Mouse (Mus musculus) limb, embryonic 10.5 days (tissue): Measurements from ENCODE around the gene Hsp90b1. TPM values are rescaled to one million over a fixed set of nuclear protein-coding genes. Genes with fewer than 3 reads are reported as not detected.
A peak's percentile ranks its signal among the peaks of the same experiment; 100 is the strongest.
"Not testable (repeated sequence)": the region's sequence is repeated elsewhere in the genome, so short reads cannot be mapped to it uniquely, and the experiment has no call there.

Experiments used
- DNase-seq: peaks from one replicate; pipeline ENCODE4 v3.0.0-alpha.2; 2017; ENCODE audit warnings: low spot score
- H3K27ac ChIP-seq: fragments of 300-500 bp; sonication (generic); 2 replicates; pipeline ENCODE4 v1.5.1; 2016; ENCODE audit warnings: mild to moderate bottlenecking
- H3K27me3 ChIP-seq: fragments of 300-500 bp; sonication (generic); 2 replicates; pipeline ENCODE4 v1.6.1; 2016; ENCODE audit warnings: low read depth, mild to moderate bottlenecking; ENCODE audit not compliant: poor library complexity, severe bottlenecking
- H3K36me3 ChIP-seq: fragments of 300-500 bp; sonication (generic); 2 replicates; pipeline ENCODE4 v1.6.1; 2016; ENCODE audit warnings: mild to moderate bottlenecking, moderate library complexity
- H3K4me1 ChIP-seq: fragments of 300-500 bp; sonication (generic); 2 replicates; pipeline ENCODE4 v1.6.1; 2016
- H3K4me3 ChIP-seq: fragments of 300-500 bp; sonication (generic); 2 replicates; pipeline ENCODE4 v1.5.1; 2016; ENCODE audit warnings: mild to moderate bottlenecking, moderate library complexity
- H3K9me3 ChIP-seq: fragments of 300-500 bp; sonication (generic); replicated peaks from 2 replicates; pipeline ENCODE4 v1.6.1; 2016; ENCODE audit warnings: mild to moderate bottlenecking
- WGBS: fragments of 180-500 bp; shearing (Covaris S2); methylation state at CpG from one replicate; pipeline ENCODE4 v1.1.7; 2016; 5-methylcytosine and 5-hydroxymethylcytosine counted together
- microRNA-seq: library from miRNA; unstranded; fragments of <30 nt; microRNA quantifications from one replicate; pipeline ENCODE4, GENCODE M21; 2017
- polyA plus RNA-seq: library from polyadenylated mRNA; unstranded; fragments of >200 nt; fragmentation: Nextera tagmentation; extraction: Ambion mirVana; gene quantifications from 2 replicates; pipeline ENCODE4 v1.2.1, GENCODE M21; 2016

Hsp90b1 gene
- polyA plus RNA-seq, 1 experiment from 2014 or later: 620 TPM

- whole genome bisulfite sequencing: 7% methylated on average over 8 of the region's 8 CpGs
- H3K4me1 ChIP-seq: peaks cover 48% of the 10 kb centered on the region
- DNase-seq: no peak
- H3K27me3 ChIP-seq: no peaks in the 10 kb centered on the region
- peak overlapping the region; percentile 96 for H3K27ac ChIP-seq
- H3K9me3 ChIP-seq: no peaks in the 10 kb centered on the region
- H3K36me3 ChIP-seq: peaks cover 52% of the 10 kb centered on the region
- peak overlapping the region; percentile 95 for H3K4me3 ChIP-seq
These were observed 1.2 kb downstream of the Hsp90b1 start for GRCm38 (mm10) chr10:86704141-86704540.

GRCm38 (mm10) chr10:86703375-86703774, 1.9 kb downstream of the Hsp90b1 start:
- no peak overlapping the region for H3K27ac ChIP-seq
- 77% methylated on average over 4 of the region's 4 CpGs for WGBS
- no peak for DNase-seq
- peaks cover 50% of the 10 kb centered on the region for H3K4me1 ChIP-seq
- peaks cover 60% of the 10 kb centered on the region for H3K36me3 ChIP-seq
- peak overlapping the region; percentile 95 for H3K4me3 ChIP-seq
- no peaks in the 10 kb centered on the region for H3K9me3 ChIP-seq
- no peaks in the 10 kb centered on the region for H3K27me3 ChIP-seq

DNA sequence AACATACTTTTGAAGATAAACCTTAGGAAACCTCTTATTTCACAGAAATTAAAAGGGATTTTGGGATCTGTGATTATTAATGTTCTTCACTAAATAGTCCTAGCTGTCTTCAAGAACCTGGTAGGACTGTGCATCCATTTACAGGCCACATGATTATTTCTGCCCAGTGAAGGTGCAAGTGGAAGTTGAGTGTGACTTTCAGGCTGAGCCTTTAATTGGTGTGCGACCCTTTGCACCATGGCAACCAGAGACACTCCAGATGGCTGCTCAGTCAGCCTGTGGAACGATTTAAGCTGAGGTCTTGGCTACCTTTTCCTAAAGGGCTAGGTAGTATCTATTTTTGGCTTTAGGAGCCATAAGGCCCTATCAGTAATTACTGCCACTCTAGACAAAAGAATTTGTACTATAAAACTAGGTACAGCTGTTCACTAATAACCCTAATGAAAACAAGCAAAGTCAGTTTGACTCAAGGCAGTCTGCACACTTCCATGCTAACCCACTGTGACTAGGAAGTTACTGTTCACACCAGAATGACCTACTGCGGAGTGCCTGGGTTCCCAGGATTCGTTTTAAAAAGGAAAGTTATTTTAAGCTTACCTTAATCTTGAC, 2.9 kb downstream of the Hsp90b1 start:
- H3K27me3 ChIP-seq: no peaks in the 10 kb centered on the region
- peak overlapping the region; percentile 95 for H3K4me3 ChIP-seq
- no peak for DNase-seq
- H3K9me3 ChIP-seq: no peaks in the 10 kb centered on the region
- 70% methylated on average over 4 of the region's 4 CpGs for WGBS
- H3K36me3 ChIP-seq: peaks cover 69% of the 10 kb centered on the region
- H3K27ac ChIP-seq: no peak overlapping the region
- H3K4me1 ChIP-seq: peaks cover 50% of the 10 kb centered on the region

DNA sequence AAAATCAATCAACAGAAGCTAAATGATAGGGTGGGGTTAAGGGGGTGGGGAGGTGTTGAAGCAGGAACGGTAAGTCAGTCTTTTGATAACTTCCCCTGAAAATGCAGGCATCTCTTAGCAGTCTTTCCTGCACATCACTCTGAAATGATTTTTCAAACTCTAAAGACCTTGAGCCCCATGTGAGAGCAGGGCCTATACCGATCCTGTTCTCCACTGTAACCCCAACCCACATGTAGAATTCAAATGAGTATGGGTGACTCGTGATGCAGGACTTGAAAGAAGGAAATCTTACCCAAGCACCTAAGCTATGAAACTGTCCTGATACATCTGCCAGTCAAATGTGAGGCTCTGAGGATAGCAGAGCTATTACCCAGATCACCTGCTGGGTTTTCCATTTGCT, 4.3 kb downstream of the Hsp90b1 start:
- 79% methylated on average over 3 of the region's 3 CpGs for WGBS
- Histone ChIP-seq H3K36me3 (peaks cover 83% of the 10 kb centered on the region), H3K4me1 (peaks cover 41% of the 10 kb centered on the region), H3K4me3 (peak overlapping the region; percentile 8; the same call in 1 of the 2 replicates), H3K27ac (no peak overlapping the region), H3K27me3 (no peaks in the 10 kb centered on the region), H3K9me3 (no peaks in the 10 kb centered on the region)
- DNase-seq: no peak

GRCm38 (mm10) chr10:86700251-86700650, 5.1 kb downstream of the Hsp90b1 start:
- H3K4me3 ChIP-seq: peak overlapping the region; percentile 8
- 81% methylated on average over 3 of the region's 3 CpGs for WGBS
- no peaks in the 10 kb centered on the region for H3K27me3 ChIP-seq
- no peak for DNase-seq
- peaks cover 90% of the 10 kb centered on the region for H3K36me3 ChIP-seq
- no peak overlapping the region for H3K27ac ChIP-seq
- H3K9me3 ChIP-seq: no peaks in the 10 kb centered on the region
- peaks cover 41% of the 10 kb centered on the region for H3K4me1 ChIP-seq

GRCm38 (mm10) chr10:86686017-86686360, 19.3 kb downstream of the Hsp90b1 start:
- Histone ChIP-seq H3K4me3 (peak overlapping the region; percentile 67), H3K36me3 (peaks cover 16% of the 10 kb centered on the region), H3K27ac (peak overlapping the region; percentile 90)
- DNase-seq, H3K9me3 ChIP-seq, H3K27me3 ChIP-seq, H3K4me1 ChIP-seq: not testable (repeated sequence)
- 32% methylated on average over 9 of the region's 9 CpGs for WGBS

DNA sequence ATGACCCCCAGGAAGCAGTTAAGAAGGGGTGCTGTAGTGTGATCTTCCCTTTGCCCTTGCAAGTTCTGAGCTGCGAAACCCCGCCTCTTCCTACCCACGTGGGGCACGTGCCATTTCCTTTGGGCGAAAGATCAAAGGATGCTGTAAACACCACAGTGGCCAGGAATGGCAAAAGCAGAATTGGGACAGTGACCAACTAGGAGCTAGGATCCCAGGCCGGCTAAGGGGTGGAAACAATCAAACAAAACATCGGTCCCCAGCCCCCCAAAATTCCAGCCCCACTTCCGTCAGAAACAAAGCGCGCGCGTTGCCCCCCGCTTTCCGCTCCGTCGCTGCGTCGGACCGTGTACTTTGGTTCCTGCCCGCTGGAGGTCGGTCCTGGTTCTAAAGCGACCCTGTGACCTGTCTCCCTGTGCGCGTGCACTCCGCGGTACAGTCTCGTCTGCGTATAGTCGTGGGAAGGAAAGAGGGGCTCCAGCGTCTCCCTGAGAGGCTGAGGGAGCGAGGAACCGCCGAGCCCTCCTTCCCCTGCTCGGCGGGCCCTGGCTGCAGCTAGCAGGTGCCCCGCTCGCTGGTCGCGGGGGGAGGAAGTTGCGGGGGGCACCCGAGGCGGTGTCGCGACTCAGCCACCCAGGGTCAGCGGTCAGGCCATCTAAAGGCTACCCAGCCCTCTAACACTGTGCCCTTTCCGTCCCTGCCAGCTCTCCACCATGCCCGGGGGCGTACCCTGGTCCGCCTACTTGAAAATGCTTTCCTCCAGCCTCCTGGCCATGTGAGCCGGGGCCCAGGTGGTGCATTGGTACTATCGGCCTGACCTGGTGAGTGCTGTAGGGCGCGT, 19.9 kb downstream of the Hsp90b1 start:
- DNase-seq: peak; percentile 89
- under 1% methylated on average over 53 of the region's 53 CpGs for WGBS
- not testable (repeated sequence) for H3K4me1 ChIP-seq, H3K9me3 ChIP-seq, H3K27me3 ChIP-seq
- Histone ChIP-seq H3K4me3 (peak overlapping the region; percentile 67), H3K36me3 (peaks cover 10% of the 10 kb centered on the region), H3K27ac (peak overlapping the region; percentile 90)

DNA sequence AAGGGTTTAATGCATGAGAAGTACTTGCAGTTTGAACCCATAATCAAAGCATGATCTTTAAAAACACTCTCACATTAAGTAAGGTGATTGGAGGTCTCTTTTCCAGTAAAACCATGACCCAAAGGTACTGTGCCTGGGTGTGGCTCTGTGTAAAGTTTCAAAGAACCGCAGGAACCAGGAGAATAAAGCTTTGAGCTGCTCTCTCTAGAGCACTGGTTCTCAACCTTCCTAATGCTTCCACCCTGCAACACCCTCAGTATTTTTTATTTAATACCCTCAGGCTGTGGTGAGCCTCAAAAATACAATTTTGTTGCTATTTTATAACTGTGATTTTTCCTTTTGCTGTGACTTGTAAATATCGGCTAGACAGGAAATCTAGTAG, 20.5 kb downstream of the Hsp90b1 start:
- not testable (repeated sequence) for H3K4me1 ChIP-seq, H3K27ac ChIP-seq, DNase-seq, H3K9me3 ChIP-seq, H3K36me3 ChIP-seq, H3K27me3 ChIP-seq
- 34% methylated on average over 2 of the region's 2 CpGs for WGBS
- peak overlapping the region; percentile 67 for H3K4me3 ChIP-seq

DNA sequence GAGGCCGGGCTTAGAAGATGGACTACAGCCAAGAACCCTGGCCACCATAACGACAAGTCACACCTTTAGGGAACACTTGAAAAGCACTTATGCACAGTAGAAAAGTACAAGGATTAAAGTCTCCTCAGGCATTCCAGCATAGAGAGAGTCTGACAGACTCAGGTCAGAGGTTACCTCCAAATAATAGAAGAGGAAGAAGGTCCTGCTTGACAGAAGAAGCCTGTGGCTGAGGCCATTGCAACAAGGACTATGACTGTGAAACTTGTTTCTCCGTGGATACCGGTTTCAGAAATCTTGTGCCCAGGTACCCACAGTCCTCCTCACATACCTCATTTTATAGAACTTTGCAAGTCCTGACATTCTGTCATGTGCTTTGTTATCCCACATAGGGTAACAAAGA, 34.8 kb downstream of the Hsp90b1 start:
- 92% methylated on average over 4 of the region's 4 CpGs for WGBS
- H3K4me1 ChIP-seq, H3K27me3 ChIP-seq: not testable (repeated sequence)

More for the DNA sequence above, 34.8 kb downstream of the Hsp90b1 start:
- not testable (repeated sequence) for DNase-seq, H3K9me3 ChIP-seq, H3K4me3 ChIP-seq, H3K27ac ChIP-seq, H3K36me3 ChIP-seq

Small RNAs within 50 kb of the gene (microRNA-seq; reads per million reads assigned to microRNA genes)
- 2.3 reads per million for gene Gm25745

Other genes with a start within 250 kb of the Hsp90b1 start
- gene Syn3, start 206.6 kb downstream of the Hsp90b1 start, polyA plus RNA-seq: 2.1 and 3.6 TPM in 2 replicates
- gene Ttc41, start 302 bp upstream of the Hsp90b1 start, polyA plus RNA-seq: 1.9 and 2.7 TPM in 2 replicates
- not detected in 2 replicates for gene Gm49358, start 58.5 kb upstream of the Hsp90b1 start, polyA plus RNA-seq
- 0.53 and 0.55 TPM in 2 replicates for gene Nt5dc3, start 73.5 kb upstream of the Hsp90b1 start, polyA plus RNA-seq